Mouse (Mus musculus) limb, embryonic 12.5 days (tissue): ENCODE data around the gene Dennd5b. TPM values are rescaled to one million over a fixed set of nuclear protein-coding genes. Genes with fewer than 3 reads are reported as not detected.
"Not testable (repeated sequence)": the region's sequence is repeated elsewhere in the genome, so short reads cannot be mapped to it uniquely, and the experiment has no call there.

ENCODE experiments used
- ATAC-seq: fragments of 200-750 bp; cut with Nextera tagmentation; 2 replicates; pipeline ENCODE4 v1.8.0; 2017; ENCODE audit warnings: low read depth, moderate TSS enrichment; ENCODE audit not compliant: insufficient number of reproducible peaks, insufficient read depth, low FRiP score, low TSS enrichment
- H3K27ac ChIP-seq: fragments of 300-500 bp; sonication (generic); 2 replicates; pipeline ENCODE4 v1.5.1; 2016; ENCODE audit warnings: mild to moderate bottlenecking, moderate library complexity
- H3K27me3 ChIP-seq: fragments of 300-500 bp; sonication (generic); 2 replicates; pipeline ENCODE4 v1.6.1; 2016; ENCODE audit warnings: mild to moderate bottlenecking, moderate library complexity
- H3K36me3 ChIP-seq: fragments of 300-500 bp; sonication (generic); 2 replicates; pipeline ENCODE4 v1.6.1; 2016; ENCODE audit warnings: mild to moderate bottlenecking, moderate library complexity
- H3K4me1 ChIP-seq: fragments of 300-500 bp; sonication (generic); replicated peaks from 2 replicates; pipeline ENCODE4 v1.6.1; 2016
- H3K4me2 ChIP-seq: fragments of 300-500 bp; sonication (generic); 2 replicates; pipeline ENCODE4 v1.6.1; 2016; ENCODE audit warnings: mild to moderate bottlenecking, moderate library complexity
- H3K4me3 ChIP-seq: fragments of 300-500 bp; sonication (generic); replicated peaks from 2 replicates; pipeline ENCODE4 v1.5.1; 2016; ENCODE audit warnings: mild to moderate bottlenecking
- H3K9ac ChIP-seq: fragments of 300-500 bp; sonication (generic); replicated peaks from 2 replicates; pipeline ENCODE4 v1.6.1; 2016; ENCODE audit warnings: mild to moderate bottlenecking, moderate library complexity
- H3K9me3 ChIP-seq: fragments of 300-500 bp; sonication (generic); 2 replicates; pipeline ENCODE4 v1.6.1; 2016; ENCODE audit warnings: mild to moderate bottlenecking, moderate library complexity
- WGBS: fragments of 180-500 bp; shearing (Covaris S2); methylation state at CpG from one replicate; pipeline ENCODE4 v1.1.7; 2016; 5-methylcytosine and 5-hydroxymethylcytosine counted together
- polyA plus RNA-seq: library from polyadenylated mRNA; unstranded; fragments of >200 nt; fragmentation: Nextera tagmentation; extraction: Ambion mirVana; gene quantifications from 2 replicates; pipeline ENCODE4 v1.2.1, GENCODE M21; 2016

Gene Dennd5b
- polyA plus RNA-seq, 1 experiment from 2014 or later = 8.2 TPM

DNA sequence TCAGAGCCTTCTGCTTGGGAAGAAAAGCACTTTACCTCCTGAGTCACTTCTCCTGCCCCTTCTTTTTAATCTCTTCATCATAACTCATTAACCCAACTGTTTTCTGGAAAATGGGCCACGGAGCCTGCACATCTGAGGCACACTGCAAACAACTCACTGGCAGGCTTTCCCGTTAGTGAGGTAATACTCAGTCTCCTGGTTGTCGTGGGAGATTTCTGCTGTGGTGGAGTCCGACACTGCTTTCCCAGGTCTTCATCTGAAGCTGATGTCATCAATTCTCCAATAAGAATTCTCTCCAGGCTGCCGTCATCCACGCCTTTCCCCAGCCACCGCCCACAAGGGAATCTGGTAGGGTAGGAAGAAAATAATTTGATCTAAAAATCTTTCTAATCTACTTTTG, 96.5 kb downstream of the Dennd5b start:
- Histone ChIP-seq H3K36me3 (peaks cover 51% of the 10 kb centered on the region), H3K9me3 (no peaks in the 10 kb centered on the region), H3K27ac (no peak overlapping the region), H3K4me1 (no peaks in the 10 kb centered on the region), H3K27me3 (no peaks in the 10 kb centered on the region), H3K4me3 (no peak overlapping the region), H3K4me2 (no peak overlapping the region), H3K9ac (no peak overlapping the region)
- 87% methylated on average over 7 of the region's 7 CpGs for WGBS
- ATAC-seq = no peak

DNA sequence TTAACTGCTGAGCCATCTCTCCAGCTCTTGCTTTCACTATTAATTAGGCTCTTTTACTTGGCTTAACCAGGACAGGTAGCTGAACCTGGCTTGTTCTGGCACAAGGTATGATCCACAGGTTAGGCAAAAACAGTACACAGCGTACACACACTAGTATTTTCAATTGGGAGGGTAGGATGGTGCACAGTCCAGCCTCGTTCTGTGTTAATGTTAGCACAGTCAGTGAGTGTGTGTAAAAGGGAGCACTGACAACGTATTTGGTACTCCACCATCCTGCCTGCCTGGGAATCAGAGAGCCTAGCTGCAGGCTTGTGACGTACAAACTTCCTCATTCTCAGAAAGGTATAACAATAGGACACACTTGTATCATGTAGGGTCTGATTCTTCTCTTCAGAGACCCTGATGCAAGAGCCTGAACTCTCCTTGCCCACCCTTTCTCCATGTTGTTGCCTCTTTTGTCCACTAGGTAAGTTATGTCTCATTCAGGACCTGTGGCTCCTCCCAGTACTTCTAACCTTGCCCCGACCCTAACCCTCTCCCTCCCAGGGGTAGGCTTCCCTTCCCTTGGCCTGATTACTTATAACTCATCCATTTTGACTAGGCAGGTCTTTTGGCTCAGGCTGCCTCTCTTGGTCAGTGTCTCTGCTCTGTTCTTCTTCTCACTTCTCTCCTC, 107.0 kb downstream of the Dennd5b start:
- WGBS = 78% methylated on average over 5 of the region's 5 CpGs
- Histone ChIP-seq H3K27me3 (no peaks in the 10 kb centered on the region), H3K9me3 (no peaks in the 10 kb centered on the region), H3K9ac (no peak overlapping the region), H3K4me3 (no peak overlapping the region), H3K4me1 (peaks cover 8% of the 10 kb centered on the region), H3K4me2 (no peak overlapping the region), H3K27ac (no peak overlapping the region), H3K36me3 (peaks cover 29% of the 10 kb centered on the region)
- ATAC-seq = peak; percentile 52; the same call in 1 of the 2 replicates

DNA sequence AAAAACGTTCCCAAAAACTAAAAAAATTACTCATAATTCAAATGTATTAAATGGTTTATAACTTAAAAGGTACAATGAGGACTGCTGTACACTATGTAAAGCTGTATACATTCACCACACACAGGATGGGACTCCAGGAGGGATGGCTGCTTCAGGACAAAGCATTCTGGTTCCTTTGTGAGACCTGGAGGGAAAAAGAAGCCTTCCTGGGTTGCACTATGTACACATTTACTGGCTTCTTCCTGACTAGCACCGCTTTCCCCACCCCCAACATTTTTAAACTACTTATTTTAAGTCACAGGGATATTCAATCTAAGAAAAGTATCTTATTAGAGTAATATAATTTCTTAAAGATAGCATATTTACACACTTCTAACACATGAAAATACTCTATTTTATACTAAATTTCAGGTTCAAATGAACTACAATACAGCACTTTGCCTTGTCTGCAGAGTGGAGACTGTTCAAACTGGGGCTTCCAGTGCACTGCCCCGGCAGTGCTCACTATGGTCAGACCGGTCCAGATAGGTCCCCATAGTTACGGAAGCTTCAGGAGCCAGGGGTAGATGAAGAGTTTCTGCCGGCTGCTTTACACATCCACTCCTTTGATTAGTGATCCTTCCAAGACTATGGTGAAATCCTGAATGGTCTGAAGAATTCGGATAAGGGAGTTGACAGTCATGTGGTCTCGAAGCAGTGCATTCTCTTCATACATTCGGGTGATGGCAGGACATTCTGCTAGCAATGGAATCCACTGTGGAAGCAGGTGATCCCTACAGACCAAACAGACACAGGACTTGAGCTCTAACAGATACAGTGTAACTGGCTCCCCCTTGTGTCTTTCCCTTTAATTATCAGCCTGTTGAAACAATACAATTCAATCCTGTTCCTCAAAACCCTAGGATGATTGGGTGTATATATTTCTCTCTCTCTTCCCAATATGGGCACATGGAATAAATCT, 108.1 kb downstream of the Dennd5b start:
- Histone ChIP-seq H3K4me1 (peaks cover 8% of the 10 kb centered on the region), H3K27ac (no peak overlapping the region), H3K9me3 (no peaks in the 10 kb centered on the region), H3K27me3 (no peaks in the 10 kb centered on the region), H3K36me3 (peaks cover 25% of the 10 kb centered on the region), H3K4me2 (no peak overlapping the region), H3K9ac (no peak overlapping the region), H3K4me3 (no peak overlapping the region)
- no peak for ATAC-seq
- 40% methylated on average over 9 of the region's 9 CpGs for WGBS

DNA sequence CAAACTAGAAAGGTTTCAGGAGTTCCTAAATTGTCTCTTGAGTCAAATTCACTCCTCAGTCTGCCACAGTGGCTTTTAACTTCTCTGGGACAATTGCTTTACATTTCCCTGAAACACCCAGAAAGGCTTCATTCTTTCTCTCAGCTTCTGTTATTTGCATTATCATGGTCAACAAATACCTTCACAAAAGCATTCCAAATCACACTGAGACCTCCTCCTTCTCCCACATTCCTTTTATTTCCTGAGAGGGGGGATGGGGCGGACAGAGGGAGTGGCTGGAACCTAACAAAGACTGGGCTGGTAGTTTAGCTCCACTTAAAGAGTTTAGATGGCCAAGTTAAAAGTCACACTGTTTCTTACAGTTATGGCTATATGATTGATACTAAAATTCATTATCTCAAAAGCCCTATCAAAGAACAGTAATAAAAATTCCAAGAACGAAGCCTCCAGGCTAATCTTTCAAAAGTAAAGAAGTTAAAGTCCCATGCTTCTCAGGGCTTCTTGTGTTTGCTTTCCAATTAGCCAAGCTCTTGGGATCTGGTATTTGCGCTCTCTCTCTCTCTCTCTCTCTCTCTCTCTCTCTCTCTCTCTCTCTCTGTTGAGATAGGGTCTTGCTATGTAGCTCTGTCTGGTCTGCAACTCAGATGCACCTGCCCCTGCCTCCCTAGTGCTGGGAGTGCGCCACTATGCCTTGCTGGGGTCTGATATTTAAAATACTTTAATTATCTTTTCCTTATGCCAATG, 108.9 kb downstream of the Dennd5b start:
- Histone ChIP-seq H3K4me2 (no peak overlapping the region), H3K9ac (no peak overlapping the region), H3K36me3 (peaks cover 17% of the 10 kb centered on the region), H3K27me3 (no peaks in the 10 kb centered on the region), H3K4me3 (no peak overlapping the region), H3K27ac (no peak overlapping the region), H3K4me1 (peaks cover 8% of the 10 kb centered on the region), H3K9me3 (no peaks in the 10 kb centered on the region)
- no peak for ATAC-seq
- WGBS = 44% methylated on average over 4 of the region's 4 CpGs

DNA sequence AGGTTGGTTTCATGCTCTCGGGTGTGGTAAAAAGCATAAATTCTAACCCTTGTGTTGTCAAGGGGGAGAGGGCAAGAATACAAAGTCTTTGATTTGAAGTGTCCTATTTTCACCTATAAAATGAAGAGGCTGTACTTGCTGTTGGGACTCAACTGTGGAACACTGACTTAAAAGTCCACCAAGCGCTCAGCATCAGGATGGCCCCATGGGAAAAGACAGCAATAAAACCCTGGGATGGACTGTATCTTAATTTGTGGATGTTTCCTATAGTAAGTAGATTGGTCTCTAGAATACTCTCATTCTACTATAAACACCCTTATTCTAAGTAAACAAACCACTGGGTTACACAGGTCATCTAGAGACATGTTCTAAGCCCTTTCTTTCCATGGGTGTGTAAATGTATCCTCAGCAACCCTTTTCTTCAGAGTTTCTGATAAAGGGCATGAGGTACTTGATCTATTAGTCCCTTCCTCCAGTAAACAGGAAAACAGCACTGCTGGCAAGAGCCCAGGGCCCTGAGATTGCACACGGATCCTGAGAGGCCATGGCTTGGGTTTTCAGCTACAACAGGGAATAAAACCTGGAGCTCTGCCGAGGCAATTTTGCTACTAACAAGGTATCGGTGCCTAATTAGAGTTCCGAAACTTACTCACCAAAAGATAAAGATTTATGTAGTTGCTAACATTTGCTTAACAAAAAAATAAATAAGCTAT, 109.7 kb downstream of the Dennd5b start:
- peaks cover 10% of the 10 kb centered on the region; the same call in 1 of the 2 replicates for H3K36me3 ChIP-seq
- no peak overlapping the region for H3K4me3 ChIP-seq
- H3K4me2 ChIP-seq = no peak overlapping the region
- no peak overlapping the region for H3K27ac ChIP-seq
- no peaks in the 10 kb centered on the region for H3K27me3 ChIP-seq
- H3K4me1 ChIP-seq = peaks cover 8% of the 10 kb centered on the region
- H3K9me3 ChIP-seq = no peaks in the 10 kb centered on the region
- ATAC-seq = no peak
- H3K9ac ChIP-seq = no peak overlapping the region
- 50% methylated on average over 6 of the region's 6 CpGs for WGBS

DNA sequence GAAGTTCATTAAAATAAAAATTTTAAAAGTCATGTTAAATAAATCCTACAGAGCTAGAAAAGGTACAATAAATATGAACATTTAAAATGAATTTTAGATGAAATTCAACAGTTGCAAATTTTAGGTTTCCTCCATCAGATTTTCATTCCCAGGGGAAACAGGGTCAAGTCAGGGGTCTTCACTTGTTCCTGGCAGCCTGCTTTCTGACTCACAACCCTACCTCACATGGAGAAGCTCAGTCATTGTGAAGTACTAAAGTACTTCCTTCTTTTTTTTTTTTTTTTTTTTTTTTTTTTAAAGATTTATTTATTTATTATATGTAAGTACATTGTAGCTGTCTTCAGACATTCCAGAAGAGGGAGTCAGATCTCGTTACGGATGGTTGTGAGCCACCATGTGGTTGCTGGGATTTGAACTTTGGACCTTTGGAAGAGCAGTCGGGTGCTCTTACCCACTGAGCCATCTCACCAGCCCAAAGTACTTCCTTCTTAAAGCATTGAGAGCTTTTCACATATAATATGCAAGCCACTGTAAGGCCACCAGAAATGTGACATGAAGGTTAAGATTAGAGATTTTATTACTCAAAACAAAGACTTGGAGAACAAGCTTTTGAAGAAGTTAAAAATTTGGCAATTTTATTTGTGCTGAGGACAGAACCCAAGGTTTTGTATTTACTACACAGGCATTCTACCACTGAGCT, 111.5 kb downstream of the Dennd5b start:
- not testable (repeated sequence) for H3K36me3 ChIP-seq, H3K9me3 ChIP-seq, ATAC-seq, H3K27ac ChIP-seq, H3K4me3 ChIP-seq, H3K4me2 ChIP-seq, H3K9ac ChIP-seq, H3K27me3 ChIP-seq, H3K4me1 ChIP-seq
- WGBS = 80% methylated on average over 1 of the region's 3 CpGs

DNA sequence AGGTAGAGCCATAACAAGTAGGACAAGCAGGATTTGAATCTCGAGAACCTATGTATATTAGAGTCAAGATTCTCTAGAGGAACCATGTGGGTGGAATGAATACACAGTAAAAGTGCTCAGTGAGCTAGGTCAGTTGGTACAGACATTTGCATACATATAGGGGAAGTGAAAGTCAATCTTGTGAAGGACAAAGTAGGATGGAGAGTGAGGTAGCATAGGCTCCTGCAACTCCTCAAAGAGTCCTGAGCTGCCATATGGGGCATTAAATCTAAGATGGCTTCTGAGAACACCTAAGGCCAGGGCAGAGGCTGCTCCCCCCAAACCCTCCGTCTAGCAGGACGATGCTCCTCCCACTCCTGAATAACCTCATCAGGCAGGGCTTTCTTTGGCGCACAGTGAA, 115.5 kb downstream of the Dennd5b start:
- no peaks in the 10 kb centered on the region for H3K27me3 ChIP-seq
- 83% methylated on average over 4 of the region's 4 CpGs for WGBS
- no peak overlapping the region for H3K4me3 ChIP-seq
- no peak overlapping the region for H3K27ac ChIP-seq
- H3K4me1 ChIP-seq = no peaks in the 10 kb centered on the region
- H3K4me2 ChIP-seq = no peak overlapping the region
- no peak overlapping the region for H3K9ac ChIP-seq
- ATAC-seq = no peak
- H3K9me3 ChIP-seq = no peaks in the 10 kb centered on the region
- no peaks in the 10 kb centered on the region for H3K36me3 ChIP-seq

DNA sequence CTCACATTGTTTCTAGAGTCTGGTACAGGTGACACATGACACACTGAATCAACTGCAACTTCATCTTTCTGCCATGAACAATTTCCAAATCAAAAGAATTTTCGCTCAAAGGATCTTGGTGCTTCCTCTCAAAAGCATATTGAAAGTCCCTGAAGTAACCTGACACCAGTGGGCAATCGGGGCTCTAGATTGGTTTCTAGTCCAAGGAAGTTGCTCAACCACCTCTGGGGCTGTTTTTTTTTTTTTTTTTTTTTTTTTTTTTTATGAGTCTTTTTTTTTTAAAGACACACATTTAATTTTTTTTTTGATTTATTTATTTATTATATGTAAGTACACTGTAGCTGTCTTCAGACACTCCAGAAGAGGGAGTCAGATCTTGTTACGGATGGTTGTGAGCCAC, 121.0 kb downstream of the Dennd5b start:
- Histone ChIP-seq H3K9me3 (no peaks in the 10 kb centered on the region), H3K27me3 (no peaks in the 10 kb centered on the region), H3K9ac (no peak overlapping the region), H3K27ac (no peak overlapping the region), H3K4me3 (no peak overlapping the region), H3K4me1 (no peaks in the 10 kb centered on the region), H3K36me3 (no peaks in the 10 kb centered on the region), H3K4me2 (no peak overlapping the region)
- no peak for ATAC-seq
- WGBS = 68% methylated on average over 3 of the region's 3 CpGs

DNA sequence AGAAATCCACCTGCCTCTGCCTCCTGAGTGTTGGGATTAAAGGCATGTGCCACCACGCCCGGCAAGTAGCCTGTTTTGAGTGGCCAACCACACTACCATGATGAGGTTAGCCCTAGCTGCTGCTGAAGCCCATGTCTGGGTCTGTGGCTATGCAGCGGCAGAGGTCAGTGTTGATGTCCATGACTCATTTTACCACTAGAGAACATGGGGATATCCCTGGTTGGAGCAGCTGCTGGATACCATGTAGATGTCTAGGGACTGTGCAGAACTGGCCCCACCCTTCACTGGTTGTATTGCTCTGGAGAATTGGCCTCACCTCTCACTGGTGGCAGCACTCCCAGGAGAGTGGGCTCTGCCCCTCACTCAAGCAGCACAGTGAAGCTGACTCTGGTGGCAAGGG, 126.4 kb downstream of the Dennd5b start:
- 0 out of 2 replicates have a peak, but pooled peaks have one; percentile 27 for ATAC-seq
- no peak overlapping the region for H3K9ac ChIP-seq
- WGBS = 80% methylated on average over 3 of the region's 3 CpGs

DNA sequence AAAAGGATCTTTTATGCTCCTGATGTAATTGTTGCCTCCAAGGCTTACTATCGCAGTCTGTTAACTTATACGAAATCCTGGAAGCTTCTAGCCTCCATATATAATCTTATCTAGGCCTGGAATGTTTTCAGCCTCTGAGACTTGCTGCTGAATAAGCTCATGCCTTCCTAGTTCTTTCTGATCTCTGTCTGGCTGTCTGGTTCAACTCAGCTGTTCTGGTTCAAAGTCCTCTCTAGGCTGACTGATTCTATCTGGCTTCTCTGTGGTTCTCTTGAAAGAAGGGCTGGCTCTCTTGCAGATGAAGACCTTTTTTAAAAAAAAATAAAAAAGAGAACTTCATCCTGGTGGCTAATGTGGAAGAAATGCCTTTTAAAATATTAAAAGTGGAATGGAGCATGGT, 128.6 kb downstream of the Dennd5b start:
- no peak overlapping the region for H3K9ac ChIP-seq
- H3K9me3 ChIP-seq = no peaks in the 10 kb centered on the region
- H3K4me2 ChIP-seq = no peak overlapping the region
- H3K27ac ChIP-seq = no peak overlapping the region
- H3K36me3 ChIP-seq = no peaks in the 10 kb centered on the region
- H3K4me3 ChIP-seq = no peak overlapping the region
- H3K27me3 ChIP-seq = no peaks in the 10 kb centered on the region
- H3K4me1 ChIP-seq = peaks cover 14% of the 10 kb centered on the region
- no peak for ATAC-seq
- 85% methylated on average over 2 of the region's 2 CpGs for WGBS

More for the DNA sequence above, 126.4 kb downstream of the Dennd5b start:
- H3K4me1 ChIP-seq = peaks cover 14% of the 10 kb centered on the region
- no peak overlapping the region for H3K27ac ChIP-seq
- no peak overlapping the region for H3K4me2 ChIP-seq
- H3K4me3 ChIP-seq = no peak overlapping the region
- no peaks in the 10 kb centered on the region for H3K27me3 ChIP-seq
- H3K9me3 ChIP-seq = no peaks in the 10 kb centered on the region
- no peaks in the 10 kb centered on the region for H3K36me3 ChIP-seq
